Mouse (Mus musculus): Measurements from ENCODE around the gene Mttp.

Mttp gene

GRCm38 (mm10) chr3:138134528-138134927, 10.2 kb downstream of the Mttp start:
- in situ Hi-C loops (cut with MboI) = no loop called here

GRCm38 (mm10) chr3:138133916-138134315, 10.9 kb downstream of the Mttp start:
- in situ Hi-C loops (cut with MboI) = no loop called here

DNA sequence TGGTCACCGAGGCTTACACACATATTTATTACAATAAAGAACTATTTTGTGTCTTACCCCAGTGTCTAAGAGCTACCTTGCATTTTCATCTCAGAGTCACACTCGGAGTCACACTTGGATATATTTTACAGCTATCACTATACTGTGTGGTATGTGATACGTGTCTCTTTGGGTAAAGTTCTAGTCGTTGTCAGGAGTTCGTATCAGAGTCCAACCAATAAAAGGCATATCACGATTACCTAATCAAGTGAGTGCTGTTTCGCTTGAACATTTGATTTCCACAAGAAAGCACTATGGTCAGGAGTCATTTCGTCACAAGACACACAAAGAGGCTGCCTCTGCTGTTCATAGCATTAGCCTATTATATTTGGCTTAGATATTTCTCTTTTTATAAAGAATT, 11.3 kb downstream of the Mttp start:
- in situ Hi-C loops (cut with MboI) = no loop called here

DNA sequence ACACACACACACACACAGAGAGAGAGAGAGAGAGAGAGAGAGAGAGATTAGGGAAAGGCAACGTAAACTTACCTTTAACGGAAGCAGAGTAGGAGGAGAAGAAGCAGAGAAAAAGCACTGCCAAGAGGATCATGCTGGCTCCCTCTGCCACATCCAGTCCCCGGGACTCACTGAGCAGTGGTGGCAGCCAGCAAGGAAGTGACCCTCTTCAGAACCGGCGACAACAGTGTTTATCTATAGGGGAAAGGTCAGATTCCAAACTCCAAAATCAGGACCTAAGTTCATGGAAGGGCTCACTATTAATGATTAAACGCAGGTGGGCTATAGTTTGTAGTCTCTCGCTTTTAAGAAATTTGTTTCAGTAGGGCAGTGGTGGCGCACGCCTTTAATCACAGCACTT, 13.6 kb downstream of the Mttp start:
- in situ Hi-C loops (cut with MboI) = no loop called here

GRCm38 (mm10) chr3:138130692-138131091, 14.1 kb downstream of the Mttp start:
- in situ Hi-C loops (cut with MboI) = no loop called here

- in situ Hi-C loops (cut with MboI) = no loop called here
These were observed 15.7 kb downstream of the Mttp start for GRCm38 (mm10) chr3:138129110-138129509.

GRCm38 (mm10) chr3:138123842-138124241, 20.9 kb downstream of the Mttp start:
- in situ Hi-C loops (cut with MboI) = no loop called here

DNA sequence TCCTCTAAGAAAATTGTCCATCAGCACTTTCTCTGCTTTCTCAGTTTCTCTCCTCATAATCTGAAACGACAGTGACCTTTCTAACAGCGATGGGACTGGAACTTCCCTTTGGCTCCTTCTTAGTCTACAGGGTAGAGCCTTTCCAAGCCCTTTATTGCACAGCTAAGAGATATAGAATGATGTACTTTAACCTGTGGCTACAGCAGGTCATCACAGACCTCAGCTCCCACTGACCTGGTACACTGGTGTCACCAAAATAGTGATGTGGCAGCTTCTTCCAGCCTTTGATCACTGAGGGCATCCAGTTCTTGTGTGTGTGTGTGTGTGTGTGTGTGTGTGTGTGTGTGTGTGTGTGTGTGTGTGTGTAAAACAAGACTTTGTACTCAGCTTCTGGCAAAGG, 23.3 kb downstream of the Mttp start:
- in situ Hi-C loops (cut with MboI) = no loop called here

DNA sequence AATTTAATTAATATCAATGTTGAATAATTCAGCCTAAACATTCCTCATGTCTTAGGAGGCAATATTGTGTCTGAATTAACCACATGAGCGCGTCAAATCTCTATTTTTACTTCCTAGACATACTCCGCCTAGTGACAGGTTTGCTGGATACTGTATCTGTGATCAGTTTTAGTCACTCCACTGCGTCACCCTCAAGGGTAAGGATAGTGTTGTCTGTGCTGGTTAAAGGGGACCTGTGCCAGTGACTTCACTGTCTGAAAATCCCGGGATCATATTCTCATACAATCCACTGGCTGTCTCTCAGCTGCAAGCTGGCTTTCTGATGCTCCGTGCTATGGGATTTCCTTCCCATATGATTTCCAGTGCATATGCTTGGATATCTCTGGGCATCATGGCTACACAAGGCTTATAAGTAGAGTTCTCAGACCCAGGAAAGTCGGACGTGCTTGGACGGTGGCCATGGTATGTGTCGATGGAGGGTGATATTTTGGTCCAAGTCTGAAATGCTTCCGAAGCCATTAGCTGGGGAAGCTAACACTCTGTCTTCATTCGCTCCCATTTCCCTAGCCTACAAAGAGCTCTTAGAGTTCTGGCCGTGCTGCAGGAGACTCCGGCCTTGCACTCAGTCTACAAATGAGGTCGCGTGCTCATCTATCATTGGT, 25.2 kb downstream of the Mttp start:
- in situ Hi-C loops (cut with MboI) = no loop called here

- in situ Hi-C loops (cut with MboI) = no loop called here
These were observed 25.9 kb downstream of the Mttp start for GRCm38 (mm10) chr3:138118831-138119230.

GRCm38 (mm10) chr3:138118392-138118791, 26.4 kb downstream of the Mttp start:
- in situ Hi-C loops (cut with MboI) = no loop called here

GRCm38 (mm10) chr3:138116871-138117270, 27.9 kb downstream of the Mttp start:
- in situ Hi-C loops (cut with MboI) = no loop called here

DNA sequence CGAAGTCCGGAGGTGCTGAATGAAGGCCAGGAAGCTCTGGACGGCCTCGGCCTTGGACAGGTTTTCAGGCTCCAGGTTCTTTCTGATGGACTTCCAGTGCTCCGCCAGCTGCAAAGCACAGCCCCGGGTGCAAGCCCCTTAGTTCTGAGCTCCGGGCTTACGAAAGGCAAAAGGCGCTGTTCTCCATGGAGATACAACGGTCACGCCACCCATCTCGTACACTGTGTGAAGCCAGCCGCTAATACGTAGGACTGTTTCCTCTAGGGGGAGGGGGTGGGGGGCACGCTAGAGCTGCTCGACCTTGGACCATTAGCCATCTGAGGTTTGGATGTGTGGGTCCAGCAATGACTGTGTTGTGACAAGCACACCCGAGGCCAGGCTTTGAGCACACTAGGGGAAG, 30.7 kb downstream of the Mttp start:
- in situ Hi-C loops (cut with MboI) = no loop called here

GRCm38 (mm10) chr3:138110910-138111782, 33.6 kb downstream of the Mttp start:
- in situ Hi-C loops (cut with MboI) = no loop called here

GRCm38 (mm10) chr3:138106887-138107286, 37.9 kb downstream of the Mttp start:
- in situ Hi-C loops (cut with MboI) = no loop called here

DNA sequence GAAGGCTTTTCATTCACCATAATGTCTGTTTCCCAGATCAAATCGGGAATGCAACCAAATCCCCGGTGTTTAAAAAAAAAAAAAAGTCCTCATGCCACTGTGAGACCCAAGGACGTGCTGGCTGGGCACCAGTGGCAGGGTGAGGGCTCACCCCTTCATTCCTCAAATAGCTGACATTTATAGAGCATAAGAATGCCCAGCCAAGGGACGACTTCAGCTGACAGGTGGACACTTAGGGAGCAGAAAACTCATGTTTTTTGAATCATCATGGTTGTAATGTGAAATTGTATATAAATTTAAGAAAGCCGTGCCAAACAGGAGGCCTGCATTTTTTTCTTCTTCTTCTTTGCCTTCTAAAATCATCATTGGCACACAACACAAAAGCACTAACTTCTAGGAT, 39.7 kb downstream of the Mttp start:
- in situ Hi-C loops (cut with MboI) = no loop called here

GRCm38 (mm10) chr3:138103690-138104089, 41.1 kb downstream of the Mttp start:
- in situ Hi-C loops (cut with MboI) = no loop called here

GRCm38 (mm10) chr3:138101936-138102335, 42.8 kb downstream of the Mttp start:
- in situ Hi-C loops (cut with MboI) = no loop called here

- in situ Hi-C loops (cut with MboI) = no loop called here
These were observed 47.0 kb downstream of the Mttp start for GRCm38 (mm10) chr3:138097718-138098117.

DNA sequence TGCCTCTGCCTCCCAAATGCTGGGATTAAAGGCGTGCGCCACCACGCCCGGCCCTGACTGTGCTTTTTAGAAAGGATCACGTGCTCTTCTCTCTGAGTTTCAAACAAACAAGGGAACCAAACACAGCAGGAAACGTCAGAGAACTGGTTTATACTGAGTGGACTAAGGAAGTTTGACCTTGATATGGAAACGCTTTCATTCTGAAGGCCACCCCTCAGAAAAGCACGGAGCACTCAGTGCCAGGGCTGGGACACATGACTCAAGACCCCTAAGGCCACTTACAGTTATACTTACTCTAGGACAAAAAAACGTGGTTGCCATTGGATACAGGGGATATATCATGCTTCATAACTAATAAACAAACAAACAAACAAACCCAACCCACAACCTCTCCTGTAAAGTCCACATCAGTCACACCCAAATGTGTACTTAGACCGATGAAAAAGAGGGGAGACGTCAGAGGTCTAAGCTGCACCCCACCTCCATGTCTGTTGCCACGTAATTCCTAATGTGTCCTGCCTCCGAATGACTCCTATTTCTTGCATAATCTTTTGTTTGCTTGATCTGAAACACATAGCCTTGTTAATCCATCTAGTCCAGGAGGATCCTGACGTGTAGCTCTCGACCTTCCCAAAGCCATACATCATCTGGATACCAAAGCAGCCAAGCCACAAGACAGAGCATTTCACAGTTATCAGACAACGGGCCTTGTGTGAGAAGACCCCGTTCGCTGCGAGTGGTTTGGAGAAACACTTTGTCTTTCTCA, 48.3 kb downstream of the Mttp start:
- in situ Hi-C loops (cut with MboI) = no loop called here

DNA sequence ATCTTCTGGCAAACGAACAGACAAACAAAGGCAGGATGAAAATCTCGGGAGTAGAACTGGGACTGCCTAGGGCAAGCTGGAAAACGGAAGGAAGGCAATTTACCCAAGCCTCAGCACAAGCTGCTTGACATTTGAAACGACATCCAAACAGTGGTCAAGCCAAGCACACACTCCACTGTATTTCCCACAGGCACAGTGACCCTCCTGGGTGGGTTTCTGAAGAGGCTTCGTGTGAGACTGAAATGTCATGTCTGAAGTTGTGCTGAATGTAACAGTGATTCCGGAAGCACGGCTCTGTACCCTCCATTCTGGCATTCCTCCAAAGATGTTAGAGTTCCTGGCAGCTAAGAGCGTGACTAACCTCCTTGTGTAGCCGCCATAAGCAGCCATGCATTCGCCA, 49.0 kb downstream of the Mttp start:
- in situ Hi-C loops (cut with MboI) = no loop called here

DNA sequence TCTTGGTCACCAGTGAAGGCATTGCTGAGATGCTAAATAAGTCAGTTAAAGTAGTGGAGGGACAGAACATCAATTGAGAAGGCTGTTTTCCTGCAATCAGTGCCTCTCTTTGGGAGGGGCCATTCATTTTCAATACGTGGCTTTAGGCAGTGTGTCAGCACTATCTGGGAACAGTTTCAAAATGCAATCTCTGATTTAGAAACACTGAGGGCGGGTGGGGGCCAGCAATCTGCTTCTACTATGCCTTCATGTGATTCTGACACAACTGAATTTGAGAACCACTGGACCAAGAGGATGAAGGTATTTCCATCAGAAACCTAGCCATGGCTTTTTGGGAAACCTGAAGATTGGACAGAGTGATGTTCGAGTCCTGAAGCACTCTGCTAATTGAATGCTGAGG, 49.5 kb downstream of the Mttp start:
- in situ Hi-C loops (cut with MboI) = no loop called here

GRCm38 (mm10) chr3:138083896-138084295, 60.9 kb downstream of the Mttp start:
- in situ Hi-C loops (cut with MboI) = no loop called here
